Mouse (Mus musculus) hindbrain, embryonic 13.5 days (tissue): Measurements from ENCODE around the gene Fgf12. TPM values are rescaled to one million over a fixed set of nuclear protein-coding genes. Genes with fewer than 3 reads are reported as not detected.

Source experiments
- ATAC-seq: fragments of 200-750 bp; cut with Nextera tagmentation; 2 replicates; pipeline ENCODE4 v1.8.0; 2017; ENCODE audit warnings: moderate TSS enrichment; ENCODE audit not compliant: low FRiP score
- H3K27ac ChIP-seq: fragments of 300-500 bp; sonication (generic); 2 replicates; pipeline ENCODE4 v1.5.1; 2015; ENCODE audit warnings: inconsistent platforms, mild to moderate bottlenecking, moderate library complexity
- H3K27me3 ChIP-seq: fragments of 300-500 bp; sonication (generic); 2 replicates; pipeline ENCODE4 v1.6.1; 2015; ENCODE audit warnings: mild to moderate bottlenecking, inconsistent platforms
- H3K36me3 ChIP-seq: fragments of 300-500 bp; sonication (generic); 2 replicates; pipeline ENCODE4 v1.6.1; 2015; ENCODE audit warnings: mild to moderate bottlenecking, inconsistent platforms
- H3K4me1 ChIP-seq: fragments of 300-500 bp; sonication (generic); replicated peaks from 2 replicates; pipeline ENCODE4 v1.6.1; 2015; ENCODE audit warnings: inconsistent platforms
- H3K4me2 ChIP-seq: fragments of 300-500 bp; sonication (generic); 2 replicates; pipeline ENCODE4 v1.6.1; 2015; ENCODE audit warnings: inconsistent platforms, mild to moderate bottlenecking, moderate library complexity
- H3K4me3 ChIP-seq: fragments of 300-500 bp; sonication (generic); 2 replicates; pipeline ENCODE4 v1.5.1; 2015; ENCODE audit warnings: mild to moderate bottlenecking, inconsistent platforms
- H3K9ac ChIP-seq: fragments of 300-500 bp; sonication (generic); 2 replicates; pipeline ENCODE4 v1.6.1; 2015; ENCODE audit warnings: mild to moderate bottlenecking, inconsistent platforms
- H3K9me3 ChIP-seq: fragments of 300-500 bp; sonication (generic); 2 replicates; pipeline ENCODE4 v1.6.1; 2016; ENCODE audit warnings: inconsistent platforms
- whole genome bisulfite sequencing: fragments of 180-500 bp; shearing (Covaris S2); methylation state at CpG from one replicate; pipeline ENCODE4 v1.1.7; 2015; 5-methylcytosine and 5-hydroxymethylcytosine counted together
- polyA plus RNA-seq: library from polyadenylated mRNA; unstranded; fragments of >200 nt; fragmentation: Nextera tagmentation; extraction: Ambion mirVana; gene quantifications from 2 replicates; pipeline ENCODE4 v1.2.1, GENCODE M21; 2015

Gene Fgf12
- polyA plus RNA-seq, 1 experiment from 2014 or later, result 26.3 TPM

DNA sequence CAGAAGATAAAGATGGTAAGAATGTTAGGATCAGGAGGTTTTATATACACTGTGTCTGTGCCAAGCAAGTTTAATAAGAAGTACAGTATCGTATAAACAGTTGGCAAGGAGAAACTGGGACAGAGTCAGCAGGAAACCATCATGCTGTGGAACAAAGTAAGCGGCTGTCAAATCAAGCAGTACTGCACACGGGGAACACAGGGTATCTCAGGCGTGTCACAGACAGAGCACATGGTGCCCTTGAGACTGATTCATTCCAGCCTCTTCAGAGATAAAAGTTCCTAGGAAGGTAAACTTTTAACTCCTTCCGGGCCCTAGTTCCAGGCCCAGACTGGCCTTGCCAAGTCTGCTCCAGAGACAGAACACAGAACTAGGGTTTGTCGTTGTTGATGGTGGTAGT, 240.4 kb downstream of the Fgf12 start:
- Histone ChIP-seq H3K4me3 (no peak overlapping the region), H3K9ac (no peak overlapping the region), H3K27ac (no peak overlapping the region), H3K4me1 (peaks cover 4% of the 10 kb centered on the region; the same call in 1 of the 2 replicates), H3K4me2 (no peak overlapping the region), H3K9me3 (no peaks in the 10 kb centered on the region), H3K27me3 (no peaks in the 10 kb centered on the region), H3K36me3 (no peaks in the 10 kb centered on the region)
- ATAC-seq, result no peak
- 71% methylated on average over 6 of the region's 6 CpGs for WGBS

DNA sequence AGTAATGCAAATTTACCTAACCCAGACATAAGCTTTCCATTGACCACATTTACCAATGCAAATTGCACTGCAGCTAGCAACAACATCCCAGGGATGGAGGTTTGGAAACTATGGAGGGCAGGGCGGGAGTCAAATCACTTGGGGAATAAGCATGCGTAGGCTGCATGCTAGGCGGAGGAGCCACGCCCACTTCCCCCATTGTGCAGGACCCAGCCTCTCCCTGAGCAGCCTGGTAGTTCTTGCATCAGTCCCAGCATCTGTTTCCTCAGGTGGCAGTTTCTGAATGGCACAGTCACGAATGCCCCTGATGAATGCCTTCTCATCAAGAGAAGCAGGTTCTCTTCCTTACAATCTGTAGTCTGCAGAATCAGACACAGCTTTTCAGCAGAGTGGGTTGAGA, 241.5 kb downstream of the Fgf12 start:
- ATAC-seq, result no peak
- no peak overlapping the region for H3K9ac ChIP-seq
- H3K4me2 ChIP-seq, result no peak overlapping the region
- H3K4me1 ChIP-seq, result peaks cover 4% of the 10 kb centered on the region; the same call in 1 of the 2 replicates
- H3K9me3 ChIP-seq, result no peaks in the 10 kb centered on the region
- no peaks in the 10 kb centered on the region for H3K27me3 ChIP-seq
- 30% methylated on average over 5 of the region's 5 CpGs for WGBS
- H3K4me3 ChIP-seq, result no peak overlapping the region
- no peaks in the 10 kb centered on the region for H3K36me3 ChIP-seq
- H3K27ac ChIP-seq, result no peak overlapping the region

- H3K27me3 ChIP-seq, result no peaks in the 10 kb centered on the region
- no peak overlapping the region for H3K4me3 ChIP-seq
- no peaks in the 10 kb centered on the region for H3K9me3 ChIP-seq
- no peak overlapping the region for H3K4me2 ChIP-seq
- no peak overlapping the region for H3K27ac ChIP-seq
- no peaks in the 10 kb centered on the region for H3K36me3 ChIP-seq
- ATAC-seq, result no peak
- H3K9ac ChIP-seq, result no peak overlapping the region
- 88% methylated on average over 12 of the region's 12 CpGs for WGBS
- H3K4me1 ChIP-seq, result no peaks in the 10 kb centered on the region
These were observed 254.8 kb downstream of the Fgf12 start for GRCm38 (mm10) chr16:28497971-28498607.

DNA sequence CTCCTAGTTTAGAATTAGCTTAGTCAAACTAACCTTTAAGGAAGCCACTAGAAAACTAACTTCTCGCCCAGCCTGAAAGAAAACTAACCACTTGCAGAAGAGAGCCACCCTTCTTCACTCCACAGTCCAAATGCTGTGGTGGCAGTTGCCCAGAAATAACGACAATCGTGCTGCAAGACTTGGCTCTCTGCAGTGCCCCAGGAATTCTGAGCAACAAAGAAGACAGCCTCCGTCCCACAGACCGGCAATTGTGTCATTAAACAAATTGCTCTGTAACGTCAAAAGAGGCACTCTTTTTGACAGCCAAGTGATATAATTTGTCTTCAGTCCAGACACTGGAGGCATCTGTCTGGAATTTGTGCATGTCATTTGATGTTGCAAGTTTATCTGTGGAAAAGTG, 261.2 kb downstream of the Fgf12 start:
- ATAC-seq, result no peak
- Histone ChIP-seq H3K27ac (no peak overlapping the region), H3K27me3 (no peaks in the 10 kb centered on the region), H3K36me3 (no peaks in the 10 kb centered on the region), H3K4me2 (no peak overlapping the region), H3K4me3 (no peak overlapping the region), H3K4me1 (peaks cover 16% of the 10 kb centered on the region), H3K9me3 (no peaks in the 10 kb centered on the region), H3K9ac (no peak overlapping the region)
- WGBS, result 19% methylated on average over 6 of the region's 6 CpGs

GRCm38 (mm10) chr16:28490515-28490914, 262.4 kb downstream of the Fgf12 start:
- 8% methylated on average over 6 of the region's 6 CpGs for WGBS
- peak overlapping the region; percentile 27; the same call in 1 of the 2 replicates for H3K27ac ChIP-seq

GRCm38 (mm10) chr16:28484920-28485319, 267.9 kb downstream of the Fgf12 start:
- WGBS, result 85% methylated on average over 3 of the region's 3 CpGs
- Histone ChIP-seq H3K27me3 (no peaks in the 10 kb centered on the region), H3K4me3 (no peak overlapping the region), H3K4me1 (peaks cover 5% of the 10 kb centered on the region), H3K4me2 (no peak overlapping the region), H3K9me3 (0 out of 2 replicates have a peak, but pooled peaks cover 6% of the 10 kb centered on the region), H3K27ac (no peak overlapping the region), H3K9ac (no peak overlapping the region), H3K36me3 (no peaks in the 10 kb centered on the region)
- no peak for ATAC-seq

More at GRCm38 (mm10) chr16:28490515-28490914, 262.4 kb downstream of the Fgf12 start:
- Histone ChIP-seq H3K4me3 (no peak overlapping the region), H3K9ac (no peak overlapping the region), H3K36me3 (no peaks in the 10 kb centered on the region), H3K4me1 (peaks cover 16% of the 10 kb centered on the region), H3K27me3 (no peaks in the 10 kb centered on the region), H3K4me2 (no peak overlapping the region), H3K9me3 (no peaks in the 10 kb centered on the region)
- peak; percentile 92 for ATAC-seq

DNA sequence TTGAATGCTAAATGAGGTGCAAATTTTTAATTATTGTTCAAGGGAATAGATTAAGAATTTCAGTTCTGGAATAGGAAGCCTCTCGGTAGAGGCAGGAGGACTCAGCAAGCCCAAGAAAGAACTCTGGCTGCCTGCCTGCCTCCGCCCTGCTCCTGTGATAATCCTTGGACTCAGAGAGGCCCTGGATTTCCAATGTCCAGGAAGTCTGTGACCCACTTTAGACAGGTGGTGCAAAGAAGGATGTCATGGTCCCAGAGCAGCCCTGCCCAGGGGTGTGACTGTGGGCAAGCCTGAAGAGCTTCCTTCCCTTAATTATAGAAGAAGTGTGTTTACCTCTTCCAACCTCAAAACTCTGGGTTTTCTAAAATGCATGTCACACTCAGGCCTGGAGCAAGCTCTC, 273.8 kb downstream of the Fgf12 start:
- Histone ChIP-seq H3K9me3 (0 out of 2 replicates have a peak, but pooled peaks cover 6% of the 10 kb centered on the region), H3K9ac (no peak overlapping the region), H3K27ac (no peak overlapping the region), H3K27me3 (no peaks in the 10 kb centered on the region), H3K36me3 (no peaks in the 10 kb centered on the region), H3K4me2 (no peak overlapping the region), H3K4me3 (no peak overlapping the region), H3K4me1 (no peaks in the 10 kb centered on the region)
- WGBS, result 95% methylated on average over 2 of the region's 2 CpGs
- no peak for ATAC-seq

- H3K27me3 ChIP-seq, result no peaks in the 10 kb centered on the region
- no peaks in the 10 kb centered on the region for H3K36me3 ChIP-seq
- H3K4me2 ChIP-seq, result no peak overlapping the region
- H3K4me1 ChIP-seq, result no peaks in the 10 kb centered on the region
- H3K9ac ChIP-seq, result no peak overlapping the region
- no peak for ATAC-seq
- no peak overlapping the region for H3K27ac ChIP-seq
- H3K4me3 ChIP-seq, result no peak overlapping the region
- 93% methylated on average over 4 of the region's 4 CpGs for WGBS
- 0 out of 2 replicates have a peak, but pooled peaks cover 6% of the 10 kb centered on the region for H3K9me3 ChIP-seq
These were observed 276.2 kb downstream of the Fgf12 start for GRCm38 (mm10) chr16:28476651-28477050.

DNA sequence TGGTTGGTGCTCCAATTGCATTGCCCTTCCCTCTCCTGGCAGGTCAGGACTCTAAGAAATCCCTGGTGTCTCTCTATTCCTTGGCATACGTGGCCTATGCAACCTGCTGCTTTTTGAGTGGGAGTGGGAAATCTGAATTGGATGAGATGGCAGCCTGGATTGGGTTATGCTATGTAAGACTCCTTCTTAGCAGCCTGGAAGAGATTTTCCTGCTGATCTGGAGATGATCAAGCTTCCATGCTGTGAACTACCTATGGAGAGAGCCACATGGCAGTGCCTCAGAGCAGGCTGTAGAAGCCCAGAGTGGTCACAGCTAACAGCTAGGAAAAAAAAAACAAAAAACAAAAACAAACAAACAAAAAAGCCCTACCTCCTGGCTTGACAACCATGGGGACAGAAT, 277.3 kb downstream of the Fgf12 start:
- WGBS, result 71% methylated on average over 1 of the region's 1 CpGs
- H3K27me3 ChIP-seq, result no peaks in the 10 kb centered on the region
- H3K9ac ChIP-seq, result no peak overlapping the region
- H3K4me2 ChIP-seq, result no peak overlapping the region
- 0 out of 2 replicates have a peak, but pooled peaks cover under 1% of the 10 kb centered on the region for H3K9me3 ChIP-seq
- no peak for ATAC-seq
- H3K27ac ChIP-seq, result no peak overlapping the region
- H3K4me1 ChIP-seq, result no peaks in the 10 kb centered on the region
- H3K36me3 ChIP-seq, result no peaks in the 10 kb centered on the region
- H3K4me3 ChIP-seq, result no peak overlapping the region

DNA sequence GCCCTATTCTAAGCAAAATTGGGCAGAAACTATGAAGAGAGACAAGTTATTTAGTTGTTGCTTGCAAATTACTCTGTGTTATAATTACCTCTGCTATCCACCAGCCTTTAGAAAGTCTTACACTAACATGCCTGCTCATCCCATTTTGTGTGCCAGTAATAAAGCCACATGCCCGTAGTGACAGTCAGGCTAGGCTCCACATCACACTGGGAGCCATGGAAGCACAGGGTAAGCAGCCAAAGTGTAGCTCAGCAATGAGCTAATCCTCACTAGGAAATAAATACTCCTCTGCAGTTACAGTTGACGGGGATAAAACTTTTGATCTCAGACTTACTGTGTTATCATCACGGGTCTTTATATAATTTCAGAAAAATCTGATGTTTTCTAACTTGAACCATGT, 298.0 kb downstream of the Fgf12 start:
- Histone ChIP-seq H3K9ac (no peak overlapping the region), H3K36me3 (no peaks in the 10 kb centered on the region), H3K4me1 (no peaks in the 10 kb centered on the region), H3K4me2 (no peak overlapping the region), H3K27me3 (no peaks in the 10 kb centered on the region), H3K9me3 (no peaks in the 10 kb centered on the region), H3K27ac (no peak overlapping the region), H3K4me3 (no peak overlapping the region)
- no peak for ATAC-seq
- 88% methylated on average over 3 of the region's 3 CpGs for WGBS

GRCm38 (mm10) chr16:28447114-28447455, 305.8 kb downstream of the Fgf12 start:
- Histone ChIP-seq H3K4me1 (peaks cover 20% of the 10 kb centered on the region), H3K36me3 (no peaks in the 10 kb centered on the region), H3K4me2 (peak overlapping the region; percentile 88), H3K27ac (peak overlapping the region; percentile 90), H3K4me3 (peak overlapping the region; percentile 86), H3K9me3 (no peaks in the 10 kb centered on the region), H3K27me3 (peaks cover 34% of the 10 kb centered on the region), H3K9ac (peak overlapping the region; percentile 90)
- ATAC-seq, result peak; percentile 55
- WGBS, result 6% methylated on average over 4 of the region's 6 CpGs

DNA sequence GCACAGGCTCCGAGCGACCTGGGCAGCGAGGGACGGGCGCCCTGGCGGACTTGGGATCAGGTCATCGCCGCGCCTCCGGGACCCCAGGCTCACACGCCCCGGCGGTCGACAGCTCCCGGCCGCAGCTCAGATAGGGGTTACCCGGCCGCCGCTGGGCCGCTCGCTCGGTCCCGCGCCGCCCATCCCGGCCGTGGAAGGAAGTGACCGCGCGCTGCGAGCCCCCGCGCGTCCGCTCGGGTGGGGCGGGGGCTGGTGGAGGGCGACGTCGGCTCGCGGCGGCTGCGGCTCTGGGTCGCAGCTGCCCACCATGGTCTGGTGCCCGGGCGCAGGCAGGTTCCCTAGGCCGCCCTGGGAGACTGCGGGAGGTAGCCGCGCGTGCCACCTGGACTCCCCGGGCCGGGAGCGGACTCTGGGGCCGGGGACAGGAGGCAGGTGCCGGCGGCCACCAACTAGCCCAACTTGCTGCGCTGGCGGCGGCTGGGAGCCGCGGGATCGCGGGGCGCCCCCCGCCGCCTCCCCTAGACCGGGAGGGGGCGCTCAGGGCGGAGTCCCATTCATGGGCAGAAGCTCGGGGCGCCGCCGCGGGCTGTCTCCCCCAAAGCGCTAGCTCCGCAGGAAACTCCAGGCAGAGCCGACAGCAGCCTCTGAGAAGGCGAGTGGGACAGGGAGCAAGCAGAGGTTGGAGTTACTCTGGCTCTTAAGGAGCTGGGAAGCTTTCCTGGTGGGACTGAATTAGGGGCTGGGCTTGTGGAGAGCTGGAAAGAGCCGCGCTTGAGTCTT, 306.3 kb downstream of the Fgf12 start:
- peak; percentile 80 for ATAC-seq
- Histone ChIP-seq H3K4me2 (peak overlapping the region; percentile 88), H3K36me3 (no peaks in the 10 kb centered on the region), H3K9ac (peak overlapping the region; percentile 90), H3K9me3 (no peaks in the 10 kb centered on the region), H3K4me1 (peaks cover 20% of the 10 kb centered on the region), H3K27me3 (peaks cover 34% of the 10 kb centered on the region), H3K27ac (peak overlapping the region; percentile 90), H3K4me3 (peak overlapping the region; percentile 86)
- 0% methylated on average over 78 of the region's 82 CpGs for WGBS
